Comparison of ENCODE assay signal across 14 mouse cellular contexts in genomic region chr13:85359621-85360020, GRCm38 (mm10).
"Had no signal": no experiment of that assay in that cellular context is flagged by ENCODE, and none has a peak within 500 bp of the region (broad histone marks: within the 10 kb centered on the region; RNA-seq: fewer than 3 reads in every experiment).

No protein-coding gene starts in this region.

- H3K4me3 ChIP-seq: liver, embryonic 15.5 days; midbrain, embryonic 10.5 days; neural tube, embryonic 12.5 days had no signal

- H3K36me3 ChIP-seq: liver, embryonic 15.5 days; midbrain, embryonic 10.5 days; neural tube, embryonic 12.5 days had no signal

- H3K4me2 ChIP-seq: liver, embryonic 11.5 days; liver, embryonic 15.5 days; neural tube, embryonic 12.5 days had no signal

- ATAC-seq: lung, postnatal 0 days had no signal

- H3K9me3 ChIP-seq: liver, embryonic 15.5 days; midbrain, embryonic 10.5 days; neural tube, embryonic 12.5 days had no signal

- H3K27me3 ChIP-seq: liver, embryonic 15.5 days; neural tube, embryonic 12.5 days had no signal

- H3K9ac ChIP-seq: liver, embryonic 15.5 days; neural tube, embryonic 12.5 days had no signal

- DNase-seq: kidney, postnatal 14 days; left cerebral cortex, postnatal 4 days; lung, adult 2 months; lung, postnatal 36 days; midbrain, embryonic 14.5 days; right cerebral cortex, postnatal 4 days; spleen, adult 18-20 months; thymus, adult 18-20 months; thymus, postnatal 25 days had no signal

- H3K4me1 ChIP-seq: liver, embryonic 15.5 days; midbrain, embryonic 10.5 days; neural tube, embryonic 12.5 days had no signal

- H3K27ac ChIP-seq: liver, embryonic 15.5 days; midbrain, embryonic 10.5 days; neural tube, embryonic 12.5 days had no signal
